Mouse (Mus musculus) lung, postnatal 14 days (tissue): Measurements from ENCODE around the gene Napsa.

Source experiments
- DNase-seq: peaks from one replicate; pipeline ENCODE4 v3.0.0; 2021

Napsa gene

GRCm38 (mm10) chr7:44572213-44572701 is at the start of gene Napsa:
Gene Napsa, plus strand, starts transcription at chr7:44572380.
- peak; percentile 66 for DNase-seq

GRCm38 (mm10) chr7:44523056-44523455 is 49.1 kb upstream of the Napsa start:
- no peak for DNase-seq

- DNase-seq = peak; percentile 37
Measured at GRCm38 (mm10) chr7:44524502-44524901, 47.7 kb upstream of the Napsa start, which contains the start of gene Mybpc2. Gene Mybpc2, minus strand, starts transcription at chr7:44524656.

GRCm38 (mm10) chr7:44525126-44525832 is 46.9 kb upstream of the Napsa start:
- peak; percentile 89 for DNase-seq

GRCm38 (mm10) chr7:44526414-44527154 is 45.6 kb upstream of the Napsa start:
- no peak for DNase-seq

GRCm38 (mm10) chr7:44527483-44528398 is 44.4 kb upstream of the Napsa start:
- peak; percentile 77 for DNase-seq

GRCm38 (mm10) chr7:44529518-44529917 is 42.7 kb upstream of the Napsa start:
- DNase-seq = no peak

- DNase-seq = no peak
Measured at GRCm38 (mm10) chr7:44530507-44530906, 41.7 kb upstream of the Napsa start.

- no peak for DNase-seq
Measured at GRCm38 (mm10) chr7:44531207-44531606, 41.0 kb upstream of the Napsa start.

- DNase-seq = no peak
Measured at GRCm38 (mm10) chr7:44531946-44532732, 40.0 kb upstream of the Napsa start, which contains the start of gene Spib. Gene Spib, minus strand, starts transcription at chr7:44532071.

- no peak for DNase-seq
Measured at GRCm38 (mm10) chr7:44532918-44533745, 39.0 kb upstream of the Napsa start.

- no peak for DNase-seq
Measured at GRCm38 (mm10) chr7:44533746-44534045, 38.5 kb upstream of the Napsa start.

GRCm38 (mm10) chr7:44534242-44534641 is 37.9 kb upstream of the Napsa start:
- no peak for DNase-seq

- no peak for DNase-seq
Measured at GRCm38 (mm10) chr7:44534656-44535441, 37.3 kb upstream of the Napsa start.

- DNase-seq = no peak
Measured at GRCm38 (mm10) chr7:44535657-44536589, 36.3 kb upstream of the Napsa start.

- peak; percentile 72 for DNase-seq
Measured at GRCm38 (mm10) chr7:44536590-44536968, 35.6 kb upstream of the Napsa start.

GRCm38 (mm10) chr7:44537009-44537408 is 35.2 kb upstream of the Napsa start:
- no peak for DNase-seq

- DNase-seq = no peak
Measured at GRCm38 (mm10) chr7:44537496-44537895, 34.7 kb upstream of the Napsa start.
